Mouse (Mus musculus) cerebellum, adult 11 months (tissue): ENCODE data around the gene Rpl5.
"Not testable (repeated sequence)": the region's sequence is repeated elsewhere in the genome, so short reads cannot be mapped to it uniquely, and the experiment has no call there.

Experiments
- DNase-seq: peaks from one replicate; pipeline ENCODE4 v3.0.0; 2022

The Rpl5 gene

DNA sequence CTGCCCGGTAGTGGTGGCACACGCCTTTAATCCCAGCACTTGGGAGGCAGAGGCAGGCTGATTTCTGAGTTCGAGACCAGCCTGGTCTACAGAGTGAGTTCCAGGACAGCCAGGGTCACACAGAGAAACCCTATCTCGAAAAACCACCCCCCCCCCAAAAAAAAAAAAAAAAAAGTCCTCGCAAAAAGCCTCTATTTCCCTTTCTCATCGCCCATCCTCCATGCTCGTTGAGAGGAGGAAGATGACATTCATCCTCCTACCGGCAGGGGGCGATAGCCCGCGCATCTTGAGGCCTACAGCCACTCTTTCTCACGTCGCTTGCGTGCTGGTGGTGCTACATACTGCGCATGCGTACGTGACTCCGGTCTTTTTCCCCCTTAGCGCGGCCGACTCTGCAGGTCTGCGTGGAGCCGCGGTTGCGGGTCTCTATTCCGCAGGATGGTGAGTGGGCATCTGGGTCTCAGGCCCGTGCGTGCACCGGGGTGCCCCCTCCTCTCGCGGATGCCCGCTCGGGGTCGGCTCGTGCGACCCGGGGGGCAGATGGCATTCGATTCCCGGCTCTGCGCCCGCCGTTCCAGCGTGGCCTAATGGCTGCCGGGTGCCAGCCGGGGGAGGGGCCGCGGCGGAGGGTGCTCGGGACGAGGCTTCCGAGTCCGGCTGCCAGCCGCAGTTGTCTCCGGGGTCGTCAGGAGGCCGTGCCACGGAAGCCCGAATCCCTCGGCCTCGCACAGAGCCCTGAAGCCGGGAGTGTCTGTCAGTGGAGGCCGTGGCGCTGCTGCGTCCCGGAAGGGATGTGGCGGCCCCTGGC, at the start of gene Rpl5:
TSS of gene Rpl5 (plus strand) at position 297 of the 808 bp plus-strand sequence.
- DNase-seq: peak; percentile 94

DNA sequence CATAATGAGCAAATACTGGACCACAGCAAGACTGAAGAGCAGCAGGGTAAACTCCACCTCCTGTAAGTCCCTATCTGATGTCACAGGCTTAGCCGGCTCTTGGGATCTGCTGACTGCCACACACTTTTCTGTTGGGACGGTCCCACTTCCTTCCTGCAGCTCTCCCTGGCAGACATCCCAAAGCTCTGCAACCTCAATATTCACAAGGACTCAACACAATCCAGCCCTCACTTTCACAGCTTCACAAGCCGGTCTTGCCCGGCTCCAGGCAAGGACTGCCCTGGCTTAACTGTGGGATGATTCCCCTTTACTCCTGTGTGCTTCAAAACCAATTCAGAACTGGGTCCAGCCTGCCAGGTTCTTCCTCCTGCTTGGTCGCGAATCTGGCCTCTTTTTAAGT, 46.5 kb upstream of the Rpl5 start:
- DNase-seq: no peak

DNA sequence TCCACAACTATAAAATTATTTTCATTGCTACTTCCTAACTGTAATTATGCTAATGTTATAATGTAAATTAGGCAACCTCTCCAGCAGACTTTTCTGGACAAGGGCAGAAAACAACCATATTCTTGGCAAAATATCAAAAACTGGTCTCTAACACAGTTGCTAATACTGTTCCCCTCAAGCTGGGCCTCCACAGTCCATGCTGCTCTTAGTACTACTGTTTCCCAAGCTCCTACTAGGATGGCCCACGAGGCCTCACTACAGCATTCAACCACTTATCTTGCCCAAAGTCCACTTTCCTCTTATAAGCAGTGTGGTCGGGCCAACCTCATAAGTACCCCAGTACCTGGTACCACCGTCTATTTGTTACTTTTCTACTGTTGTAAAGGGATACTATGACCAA, 45.7 kb upstream of the Rpl5 start:
- no peak for DNase-seq

DNA sequence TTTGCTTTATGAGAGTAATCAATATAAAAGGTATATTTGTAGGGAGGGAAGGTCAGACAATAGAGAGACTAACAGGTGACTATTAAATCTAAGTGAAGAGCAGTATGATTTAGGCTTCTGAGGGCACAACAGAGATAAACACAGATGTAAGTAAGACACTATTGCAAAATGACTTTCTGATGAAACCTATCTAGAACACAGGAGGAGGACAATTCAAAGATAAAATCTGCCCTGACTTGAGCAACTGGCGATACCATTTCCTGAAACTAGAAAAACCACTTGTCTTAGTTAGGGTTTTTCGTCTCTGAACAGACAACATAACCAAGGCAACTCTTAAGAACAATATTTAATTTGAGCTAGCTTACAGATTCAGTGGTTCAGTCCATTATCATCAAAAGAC, 44.8 kb upstream of the Rpl5 start:
- no peak for DNase-seq

DNA sequence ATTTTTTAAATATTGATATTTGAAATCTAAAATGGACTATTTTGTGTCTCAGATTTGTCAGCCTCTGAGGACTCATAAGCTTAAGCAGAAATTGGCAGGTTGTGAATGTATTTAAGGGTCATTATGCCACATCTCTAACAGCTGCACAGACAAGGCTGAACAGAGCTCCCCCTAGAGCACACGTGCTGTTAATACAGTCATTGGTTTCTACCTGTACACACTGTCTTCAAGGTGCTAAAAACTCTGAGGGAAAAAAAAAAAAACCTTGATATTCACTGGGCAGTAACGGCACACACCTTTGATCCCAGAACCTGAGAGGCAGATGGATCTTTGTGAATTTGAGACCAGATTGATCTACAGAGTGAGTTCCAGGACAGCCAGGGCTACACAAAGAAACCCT, 41.3 kb upstream of the Rpl5 start:
- no peak for DNase-seq

DNA sequence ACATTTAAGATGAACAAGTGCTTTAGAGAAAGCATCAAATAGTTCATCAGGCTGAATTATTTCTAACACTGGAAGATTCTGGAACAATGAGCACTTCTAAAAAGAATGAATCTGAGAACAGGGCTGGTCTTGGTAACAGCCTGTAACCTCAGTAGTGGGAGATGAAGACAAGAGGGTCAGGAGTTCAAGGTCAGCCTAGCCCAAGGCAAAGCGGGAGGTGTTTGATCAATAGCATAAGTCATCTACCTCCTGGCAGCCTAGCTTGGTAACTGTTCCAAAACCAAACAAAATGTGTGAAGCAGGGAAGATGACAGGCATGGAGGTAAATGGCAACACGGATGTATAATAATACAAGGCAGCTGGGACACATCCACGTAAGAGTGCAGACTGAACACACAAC, 36.3 kb upstream of the Rpl5 start:
- no peak for DNase-seq

DNA sequence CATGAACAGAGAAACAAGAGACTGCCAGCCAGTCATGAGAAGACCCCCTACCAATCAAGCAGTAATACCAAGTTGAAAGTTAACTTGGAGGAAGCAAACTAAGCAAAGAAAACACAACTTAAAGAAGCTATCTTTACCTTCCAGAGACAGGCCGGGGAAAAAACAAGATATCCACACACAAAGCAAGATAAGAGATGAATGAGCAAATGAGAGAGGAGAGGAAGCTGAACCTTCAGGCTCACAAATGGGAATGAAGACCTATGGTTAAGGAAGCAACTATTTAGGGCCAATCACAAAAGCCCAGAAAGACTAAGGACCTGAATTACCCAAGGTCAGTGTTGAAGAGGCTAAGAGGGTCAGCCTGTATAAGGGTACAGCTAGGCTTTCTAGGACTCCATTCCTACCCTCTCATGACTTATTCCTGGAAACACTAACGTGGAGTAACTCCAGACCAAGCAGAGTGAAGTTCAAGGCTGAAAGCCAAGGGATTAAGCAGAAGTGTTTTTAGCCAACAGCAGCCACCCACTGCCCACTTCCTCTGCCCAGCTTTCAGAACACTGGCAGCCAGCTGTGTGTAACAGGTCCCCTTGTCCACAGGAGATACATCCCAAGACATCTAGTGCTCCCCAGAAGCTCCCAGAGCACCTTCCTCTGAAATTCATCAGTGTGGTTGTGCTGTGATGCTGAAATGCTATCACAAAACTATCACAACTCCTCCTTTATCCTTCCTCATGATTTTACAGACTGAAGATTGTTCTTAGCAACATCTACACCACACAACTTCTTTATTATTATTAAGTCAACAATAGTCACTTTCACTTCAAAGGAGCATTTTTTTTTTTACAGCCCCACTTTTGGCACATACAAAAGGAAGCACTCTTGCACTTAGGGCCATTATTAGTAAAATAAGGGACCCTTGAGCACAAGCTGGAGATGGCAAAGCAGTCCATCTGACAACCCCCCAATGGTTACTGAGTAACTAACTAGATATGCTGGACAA, 33.9 kb upstream of the Rpl5 start:
- no peak for DNase-seq

DNA sequence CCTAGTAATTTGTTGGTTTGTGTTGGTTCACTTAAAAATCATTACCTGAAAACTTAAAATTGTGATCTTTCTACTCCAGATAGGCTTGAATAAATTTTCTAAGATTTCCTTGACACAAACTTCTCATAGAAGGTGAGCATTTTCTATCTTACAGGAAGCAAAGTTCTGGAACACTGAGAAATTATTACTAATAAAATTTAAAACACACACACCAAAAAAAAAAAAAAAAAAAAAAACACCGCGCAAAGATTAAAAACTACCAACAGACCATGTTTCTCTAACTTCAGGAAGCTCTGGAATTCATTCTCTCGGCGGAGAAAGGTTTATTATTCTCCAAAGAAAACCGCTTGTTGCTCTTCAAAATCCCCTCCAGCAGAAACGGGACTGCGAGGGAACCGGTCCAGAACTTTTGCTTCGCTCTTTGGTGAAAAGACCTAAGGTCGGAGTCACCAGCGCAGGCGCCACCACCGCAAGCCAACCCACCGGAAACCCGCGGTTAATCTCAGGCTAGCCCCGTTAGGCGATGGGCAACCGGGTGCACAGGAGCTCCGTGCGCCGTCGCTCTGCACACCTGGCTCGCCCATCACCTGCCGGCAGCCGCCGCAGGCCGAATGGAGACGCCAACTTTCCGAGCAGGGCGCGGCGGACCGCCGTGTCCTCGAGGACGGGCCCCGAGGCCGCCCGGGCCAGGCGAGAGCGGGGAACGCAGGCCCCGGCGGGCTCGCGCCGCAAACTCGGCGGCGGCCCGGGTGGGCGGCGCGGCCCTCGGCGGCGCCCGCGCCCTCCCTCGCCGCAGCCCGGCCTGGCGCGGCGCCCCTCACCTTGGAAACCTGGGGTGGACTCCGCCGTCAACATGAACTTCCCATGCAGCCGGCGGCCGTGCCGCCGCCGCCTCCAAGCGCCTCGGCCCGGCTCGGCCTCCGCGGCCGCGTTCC, 32.1 kb upstream of the Rpl5 start:
- DNase-seq: no peak

DNA sequence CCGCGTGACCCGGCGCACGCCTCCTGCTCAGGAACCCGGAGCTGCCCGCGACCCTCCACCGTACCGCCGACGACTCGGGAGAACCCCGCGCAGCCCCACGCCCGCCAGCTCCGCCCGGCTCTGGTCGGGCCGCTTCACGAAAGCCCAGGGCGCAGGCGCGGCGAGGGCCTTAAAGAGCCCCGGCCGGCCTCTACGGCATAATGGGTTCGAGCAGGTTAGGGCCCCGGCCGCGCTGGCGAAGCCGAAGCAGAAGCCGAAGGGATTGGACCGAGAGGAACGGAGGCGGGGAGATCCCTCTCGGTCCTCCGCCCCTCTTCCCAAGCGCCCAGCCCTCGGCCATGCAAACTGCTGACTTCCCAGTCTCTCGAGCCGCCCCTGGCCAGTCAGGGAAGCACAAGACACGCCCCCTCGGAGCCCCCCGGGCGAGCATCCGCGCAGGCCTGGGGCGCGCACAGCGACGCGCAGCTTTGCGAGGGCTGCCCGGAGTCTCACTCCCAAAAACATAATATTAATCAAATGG, 31.3 kb upstream of the Rpl5 start:
- peak; percentile 87 for DNase-seq

DNA sequence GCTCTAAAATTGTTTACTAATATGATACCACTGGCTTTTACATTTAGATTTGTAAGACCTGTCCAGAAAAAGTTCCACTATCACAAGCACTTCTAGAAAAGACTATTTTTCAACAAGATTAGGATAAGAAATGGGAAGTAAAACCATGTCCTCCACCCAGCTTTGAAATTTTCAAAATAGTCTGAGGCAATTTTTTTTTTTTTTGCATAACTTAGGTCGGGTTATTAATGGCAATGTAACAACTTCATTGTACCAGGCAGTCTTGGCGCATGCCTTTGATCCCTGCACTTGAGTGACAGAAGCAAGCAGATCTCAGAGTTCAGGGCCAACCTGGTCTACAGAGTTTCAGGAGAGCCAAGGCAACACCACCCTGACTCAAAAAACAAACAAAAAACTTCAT, 30.6 kb upstream of the Rpl5 start:
- no peak for DNase-seq

DNA sequence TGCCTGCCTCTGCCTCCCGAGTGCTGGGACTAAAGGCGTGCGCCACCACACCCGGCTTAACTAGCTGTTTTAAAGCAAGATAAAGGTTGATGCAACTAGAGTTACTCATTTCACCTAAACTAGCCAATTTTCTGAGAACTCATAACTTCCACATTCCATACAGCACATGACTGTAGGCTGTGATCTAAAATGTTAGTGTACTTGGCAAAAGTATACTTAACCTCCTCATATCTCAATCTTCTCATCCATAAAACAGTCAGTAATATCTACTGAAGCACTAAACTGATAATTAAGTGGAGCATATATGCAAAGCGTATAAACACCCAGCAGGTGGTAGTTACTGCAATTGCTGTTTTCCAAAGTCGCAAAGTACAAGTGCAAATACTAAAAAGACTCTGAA, 27.0 kb upstream of the Rpl5 start:
- DNase-seq: no peak

DNA sequence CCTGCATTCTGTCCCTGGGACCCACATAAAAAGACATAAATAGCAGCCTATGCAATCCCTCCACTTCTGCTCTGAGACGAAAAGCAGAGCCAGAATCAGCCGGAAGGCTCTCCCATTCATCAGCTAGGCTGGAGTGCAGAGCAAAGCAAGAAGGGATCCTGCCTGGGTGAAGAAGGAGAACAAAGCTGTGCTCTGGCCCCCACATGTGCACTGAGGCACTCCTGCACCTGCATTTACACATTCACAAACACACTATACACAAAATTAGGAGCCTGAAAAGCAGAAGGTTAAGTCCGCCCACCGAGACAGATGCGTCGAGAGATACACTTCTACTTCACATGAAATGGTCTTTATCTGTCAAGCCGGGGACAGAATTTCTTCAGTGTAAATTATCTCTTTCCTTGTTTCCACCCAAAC, 26.4 kb upstream of the Rpl5 start:
- DNase-seq: no peak

DNA sequence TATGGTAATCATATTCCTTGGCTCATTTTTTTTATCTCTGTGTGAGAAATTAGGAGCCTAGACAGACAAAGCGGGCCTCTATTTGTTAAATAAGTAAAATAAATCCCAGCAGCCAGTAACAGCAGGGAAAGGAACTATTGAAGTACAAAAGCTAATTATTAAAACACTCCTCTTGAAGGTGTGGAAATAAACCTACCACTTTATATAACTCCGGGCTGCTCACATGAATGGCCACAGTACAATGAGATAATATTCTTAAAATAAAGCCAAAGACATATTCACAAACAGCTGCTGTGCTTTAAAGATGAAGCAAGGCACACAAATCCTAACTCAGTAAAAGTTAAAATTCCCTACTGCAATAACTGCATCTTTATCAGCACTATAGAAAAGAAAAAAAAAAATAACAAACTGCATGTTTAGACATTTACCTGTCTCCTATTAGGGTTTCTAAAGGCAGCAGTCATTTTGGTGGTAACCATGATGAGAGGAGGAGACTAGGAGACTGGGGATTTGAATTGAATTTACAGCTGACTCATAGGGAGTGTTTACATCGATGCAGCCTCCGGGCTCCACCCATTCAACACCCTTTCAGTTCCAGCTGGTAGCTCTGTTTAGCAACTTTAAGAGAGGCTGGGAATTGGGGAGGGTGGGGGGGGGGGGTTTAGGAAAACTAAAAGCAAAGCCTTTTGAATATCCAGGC, 25.6 kb upstream of the Rpl5 start, which contains the start of gene Evi5:
TSS of gene Evi5 (minus strand) at position 547 of the 700 bp plus-strand sequence.
- DNase-seq: no peak

DNA sequence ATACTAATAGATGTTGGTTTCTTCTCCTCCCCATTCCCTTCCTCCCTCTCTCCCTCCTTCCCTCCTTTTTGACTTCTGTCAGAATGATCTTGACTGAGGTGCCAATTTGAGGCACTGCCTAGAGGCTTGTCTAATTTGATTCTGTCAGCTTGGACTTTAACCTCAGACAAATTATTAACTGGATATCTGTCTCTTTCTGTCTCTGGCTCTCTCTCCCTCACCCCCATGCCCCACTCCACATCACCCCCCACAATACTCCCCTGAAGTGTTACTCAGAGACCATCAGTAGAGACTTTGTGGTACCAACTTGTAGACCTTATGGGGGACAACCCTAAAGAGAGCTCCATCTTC, 25.1 kb upstream of the Rpl5 start:
- no peak for DNase-seq

DNA sequence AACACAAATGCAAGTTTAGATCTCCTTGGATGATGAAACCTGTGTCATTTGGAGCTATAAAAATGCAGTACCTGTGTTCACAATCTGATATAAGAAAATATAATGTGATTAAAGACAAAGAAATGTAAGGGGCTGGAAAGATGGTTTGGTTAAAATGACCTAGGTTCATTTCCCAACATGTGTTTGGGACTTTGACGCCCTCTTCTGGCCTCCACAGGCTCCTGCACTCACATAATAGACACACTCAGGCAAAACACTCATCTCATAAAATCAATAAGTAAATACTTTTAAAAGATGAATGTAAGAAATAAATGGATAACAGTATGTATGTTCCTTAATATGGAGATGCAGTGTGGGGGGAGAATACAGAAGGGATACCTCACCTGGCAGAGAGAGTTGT, 23.2 kb upstream of the Rpl5 start:
- DNase-seq: no peak

DNA sequence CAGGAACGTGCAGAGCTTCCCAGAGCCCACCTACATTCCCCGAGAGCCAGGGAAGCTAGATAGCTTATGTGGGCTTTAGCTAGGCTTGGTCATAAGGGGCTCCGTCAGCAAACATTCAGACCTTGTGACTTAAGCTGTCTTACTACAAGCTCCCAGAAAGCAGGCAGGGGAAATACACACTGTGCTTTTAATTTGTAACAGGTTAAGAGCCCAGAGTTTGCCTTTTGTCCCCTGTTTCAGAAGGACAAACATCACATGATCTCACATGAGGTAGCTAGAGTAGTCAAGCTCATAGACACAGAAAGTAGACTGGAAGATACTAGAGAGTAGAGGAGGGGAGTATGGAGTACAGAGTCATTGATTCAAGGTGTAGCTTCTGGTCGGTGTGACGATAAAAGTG, 19.6 kb upstream of the Rpl5 start:
- no peak for DNase-seq

DNA sequence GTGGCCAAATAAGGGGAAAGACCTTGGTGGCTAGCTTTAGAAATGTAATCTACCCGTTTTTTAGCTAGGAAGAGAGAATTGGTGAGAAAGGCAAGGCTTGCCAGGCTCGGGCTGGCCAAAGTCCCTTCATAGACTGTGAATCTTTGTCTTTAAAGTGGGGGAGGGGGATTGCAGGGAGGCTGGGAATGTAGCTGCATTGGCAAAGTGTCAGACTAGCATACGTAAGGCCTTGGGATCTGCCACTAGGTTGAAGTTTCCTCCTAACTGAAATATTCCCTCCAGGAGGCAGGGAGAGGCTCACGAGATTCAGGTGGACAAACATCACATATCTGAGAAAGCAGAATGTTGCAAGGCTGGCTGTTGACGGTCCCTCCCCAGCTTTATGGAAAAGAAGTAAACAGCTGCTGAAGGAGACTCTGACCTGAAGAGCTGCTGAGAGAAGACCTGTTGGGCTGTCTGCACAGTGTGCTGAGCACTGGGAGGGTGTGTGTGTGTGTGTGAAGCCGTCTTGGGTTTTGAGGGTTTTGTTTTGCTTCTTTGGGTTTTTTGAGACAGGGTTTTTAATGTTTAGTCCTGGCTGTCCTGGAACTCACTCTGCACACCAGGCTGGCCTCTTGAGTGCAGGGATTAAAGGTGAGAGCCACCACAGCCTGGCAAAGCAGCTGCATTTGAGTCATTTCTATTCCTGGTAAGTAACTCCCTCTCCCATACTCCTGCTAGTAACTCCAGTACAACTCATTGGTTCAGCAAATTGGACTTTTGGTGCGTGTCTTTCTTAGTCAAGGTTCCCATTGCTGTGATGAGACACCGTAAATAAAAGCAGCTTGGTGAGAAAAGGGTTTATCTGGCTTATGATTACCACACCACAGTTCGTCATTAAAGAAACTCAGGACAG, 10.1 kb upstream of the Rpl5 start:
- DNase-seq: no peak

DNA sequence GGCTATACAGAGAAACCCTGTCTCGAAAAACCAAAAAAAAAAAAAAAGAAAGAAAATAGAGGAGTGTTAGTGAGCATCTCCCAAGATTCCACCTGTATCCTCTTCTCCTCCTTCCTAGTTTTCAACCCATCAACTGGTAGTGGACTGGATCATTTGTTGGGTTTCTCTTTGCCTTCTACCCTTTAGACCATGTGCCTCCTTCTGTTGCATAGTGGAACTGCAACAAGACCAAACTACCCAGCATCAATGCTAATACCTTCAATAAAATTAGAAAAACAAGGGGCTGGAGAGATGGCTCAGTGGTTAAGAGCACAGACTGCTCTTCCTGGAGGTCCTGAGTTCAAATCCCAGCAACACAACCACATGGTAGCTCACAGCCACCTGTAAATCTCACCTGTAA, 8.8 kb upstream of the Rpl5 start:
- not testable (repeated sequence) for DNase-seq

DNA sequence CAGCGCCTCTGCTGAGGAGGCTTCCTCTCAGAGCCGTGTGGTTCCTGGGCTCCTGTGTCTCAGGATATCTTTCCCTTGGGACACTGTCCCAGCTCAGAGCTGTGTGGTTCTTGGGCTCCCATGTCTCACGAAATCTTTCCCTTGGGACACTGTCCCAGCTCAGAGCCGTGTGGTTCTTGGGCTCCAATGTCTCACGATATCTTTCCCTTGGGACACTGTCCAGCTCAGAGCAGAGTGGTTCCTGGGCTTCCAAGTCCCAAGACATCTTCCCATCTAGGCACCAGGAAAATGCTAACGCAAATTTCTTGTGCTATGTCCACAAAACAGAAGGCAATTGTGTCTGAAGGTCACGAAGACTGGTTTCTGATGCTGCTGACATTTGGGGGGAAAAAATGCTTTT, 5.6 kb upstream of the Rpl5 start:
- DNase-seq: no peak

DNA sequence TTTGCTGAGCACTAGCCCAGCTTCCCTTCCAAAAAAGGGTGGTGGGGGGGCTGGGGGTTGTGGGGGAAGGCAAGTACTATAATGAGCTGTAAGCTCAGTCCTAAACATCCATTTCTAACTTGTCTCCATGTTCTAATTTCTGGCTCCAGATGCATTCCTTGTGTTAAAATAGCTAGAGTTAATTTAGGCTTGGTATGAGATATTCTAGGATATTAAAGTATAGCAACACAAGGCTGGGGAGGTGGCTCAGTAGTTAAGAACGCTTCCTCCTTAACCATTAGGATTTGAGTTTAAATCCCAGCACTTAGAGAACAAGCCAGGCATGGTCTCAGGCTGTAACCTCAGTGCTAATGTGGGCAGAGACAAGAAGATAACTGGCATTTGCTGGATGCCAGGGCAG, 4.0 kb upstream of the Rpl5 start:
- DNase-seq: no peak
